Mouse (Mus musculus): Measurements from ENCODE around the gene Megf11.

- TF ChIP-seq CTCF (IDR thresholded peaks at IDR 0.05) (no peak), POLR2A (IDR thresholded peaks at IDR 0.05; ENCODE audit: insufficient read depth, low read depth, low read length) (no peak)
Observed at GRCm38 (mm10) chr9:64654723-64655122, 269.3 kb downstream of the Megf11 start.
